Mouse (Mus musculus) liver, postnatal 0 days (tissue): Measurements from ENCODE around the gene Pitpnb. TPM values are rescaled to one million over a fixed set of nuclear protein-coding genes. Genes with fewer than 3 reads are reported as not detected.

Source experiments
- ATAC-seq: fragments of 200-750 bp; cut with Nextera tagmentation; 2 replicates; pipeline ENCODE4 v1.8.0; 2017; ENCODE audit warnings: mild to moderate bottlenecking, moderate library complexity
- DNase-seq: peaks from one replicate; pipeline ENCODE4 v3.0.0-alpha.2; 2016
- H3K27ac ChIP-seq: fragments of 300-500 bp; sonication (generic); 2 replicates; pipeline ENCODE4 v1.5.1; 2014; ENCODE audit warnings: antibody characterized with exemption, moderate library complexity, mild to moderate bottlenecking, low read depth
- H3K27me3 ChIP-seq: fragments of 300-500 bp; sonication (generic); 2 replicates; pipeline ENCODE4 v1.6.1; 2014; ENCODE audit warnings: low read length, control low read depth, mixed read lengths; ENCODE audit not compliant: insufficient read depth
- H3K36me3 ChIP-seq: fragments of 300-500 bp; sonication (generic); replicated peaks from 2 replicates; pipeline ENCODE4 v1.6.1; 2014; ENCODE audit warnings: mild to moderate bottlenecking, control low read depth, low read length, moderate library complexity, mixed read lengths; ENCODE audit not compliant: insufficient read depth
- H3K4me1 ChIP-seq: fragments of 300-500 bp; sonication (generic); 2 replicates; pipeline ENCODE4 v1.6.1; 2014; ENCODE audit warnings: antibody characterized with exemption, mild to moderate bottlenecking, control low read depth; ENCODE audit not compliant: insufficient read depth
- H3K4me2 ChIP-seq: fragments of 300-500 bp; sonication (generic); 2 replicates; pipeline ENCODE4 v1.6.1; 2014; ENCODE audit warnings: low read depth, mild to moderate bottlenecking, low read length, moderate library complexity, mixed read lengths
- H3K4me3 ChIP-seq: fragments of 300-500 bp; sonication (generic); 2 replicates; pipeline ENCODE4 v1.5.1; 2014; ENCODE audit warnings: low read depth, low read length
- H3K9ac ChIP-seq: fragments of 300-500 bp; sonication (generic); replicated peaks from 2 replicates; pipeline ENCODE4 v1.6.1; 2014; ENCODE audit warnings: mild to moderate bottlenecking, moderate library complexity
- H3K9me3 ChIP-seq: fragments of 300-500 bp; sonication (generic); 2 replicates; pipeline ENCODE4 v1.6.1; 2016; ENCODE audit warnings: mild to moderate bottlenecking, control low read depth, low read length, mixed read lengths
- CTCF ChIP-seq: sonication (generic); IDR thresholded peaks from 2 replicates; pipeline ENCODE4 v1.5.1; 2016; ENCODE audit warnings: antibody characterized with exemption, low read depth
- EP300 ChIP-seq: IDR thresholded peaks from 2 replicates; pipeline ENCODE4 v1.6.1; 2016; ENCODE audit warnings: antibody characterized with exemption, low read depth, mild to moderate bottlenecking
- WGBS: fragments of 180-500 bp; shearing (Covaris S2); extraction: QIAGEN DNeasy Blood & Tissue Kit; methylation state at CpG from one replicate; pipeline ENCODE4 v1.1.7; 2014; ENCODE audit not compliant: insufficient replicate concordance; 5-methylcytosine and 5-hydroxymethylcytosine counted together
- polyA plus RNA-seq: library from polyadenylated mRNA; unstranded; fragments of >200 nt; fragmentation: Nextera tagmentation; extraction: Ambion mirVana; gene quantifications from 2 replicates; pipeline ENCODE4 v1.2.1, GENCODE M21; 2015

The Pitpnb gene
- polyA plus RNA-seq, 1 experiment from 2014 or later: 40.2 TPM

DNA sequence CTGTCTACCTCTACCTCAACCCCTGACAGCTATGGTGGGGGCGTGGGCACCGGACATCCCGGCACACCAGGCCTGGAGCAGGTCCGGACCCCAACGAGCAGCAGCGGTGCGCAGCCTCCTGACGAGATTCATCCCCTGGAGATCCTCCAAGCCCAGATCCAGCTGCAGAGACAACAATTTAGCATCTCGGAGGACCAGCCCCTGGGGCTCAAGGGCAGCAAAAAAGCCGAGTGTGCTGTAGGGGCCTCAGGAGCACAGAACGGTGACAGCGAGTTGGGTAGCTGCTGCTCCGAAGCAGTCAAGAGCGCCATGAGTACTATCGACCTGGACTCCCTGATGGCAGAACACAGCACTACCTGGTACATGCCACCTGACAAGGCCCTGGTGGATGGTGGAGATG, 90.9 kb downstream of the Pitpnb start:
- DNase-seq: no peak
- 79% methylated on average over 15 of the region's 15 CpGs for WGBS
- Histone ChIP-seq H3K4me2 (no peak overlapping the region), H3K4me1 (peaks cover 12% of the 10 kb centered on the region), H3K9me3 (no peaks in the 10 kb centered on the region), H3K9ac (no peak overlapping the region), H3K4me3 (no peak overlapping the region), H3K27ac (no peak overlapping the region), H3K36me3 (no peaks in the 10 kb centered on the region; the same call in 1 of the 2 replicates), H3K27me3 (peaks cover 53% of the 10 kb centered on the region)
- no peak for ATAC-seq
- no peak for TF ChIP-seq EP300
- no peak for TF ChIP-seq CTCF

DNA sequence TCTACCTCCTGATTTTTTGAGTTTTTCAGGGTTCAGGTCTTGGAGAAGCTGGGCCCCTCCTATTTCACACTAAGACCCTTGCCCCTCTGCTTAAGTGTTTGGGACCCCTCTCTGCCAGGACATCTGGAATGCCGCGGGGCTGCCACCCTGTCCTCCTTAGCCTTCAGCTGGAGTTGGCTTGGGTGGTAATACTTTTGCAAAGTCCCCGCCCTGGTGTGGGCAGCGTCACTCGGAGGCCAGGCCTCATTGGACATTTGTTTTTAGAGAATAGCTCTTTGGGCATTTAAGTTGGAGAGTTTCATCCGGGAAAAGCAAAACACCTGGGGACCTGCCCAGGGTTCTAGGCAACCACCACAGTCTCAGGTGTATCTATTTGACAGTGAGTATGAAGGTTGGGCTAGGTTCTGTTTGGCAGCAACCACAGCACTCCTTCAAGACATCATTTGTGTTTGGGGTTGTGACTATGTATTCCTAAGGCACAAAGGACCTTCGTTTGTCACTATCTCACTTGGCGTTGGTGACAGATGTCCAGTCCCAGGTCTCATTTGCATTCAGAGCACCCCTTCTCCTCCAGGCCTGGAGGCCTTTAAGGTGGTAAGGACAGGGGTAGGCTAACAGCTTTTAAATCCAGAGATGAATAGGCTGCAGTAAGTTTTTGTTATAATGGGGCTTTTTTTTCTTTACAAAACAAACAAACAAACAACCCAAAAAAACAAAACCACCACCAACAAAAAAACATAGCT, 91.7 kb downstream of the Pitpnb start:
- peaks cover 9% of the 10 kb centered on the region for H3K4me1 ChIP-seq
- peaks cover 45% of the 10 kb centered on the region for H3K27me3 ChIP-seq
- H3K4me2 ChIP-seq: no peak overlapping the region
- H3K27ac ChIP-seq: no peak overlapping the region
- no peak for DNase-seq
- H3K9me3 ChIP-seq: no peaks in the 10 kb centered on the region
- TF ChIP-seq CTCF (no peak), EP300 (no peak)
- 69% methylated on average over 8 of the region's 8 CpGs for WGBS
- no peak overlapping the region for H3K4me3 ChIP-seq
- ATAC-seq: no peak
- no peak overlapping the region for H3K9ac ChIP-seq
- H3K36me3 ChIP-seq: no peaks in the 10 kb centered on the region; the same call in 1 of the 2 replicates

DNA sequence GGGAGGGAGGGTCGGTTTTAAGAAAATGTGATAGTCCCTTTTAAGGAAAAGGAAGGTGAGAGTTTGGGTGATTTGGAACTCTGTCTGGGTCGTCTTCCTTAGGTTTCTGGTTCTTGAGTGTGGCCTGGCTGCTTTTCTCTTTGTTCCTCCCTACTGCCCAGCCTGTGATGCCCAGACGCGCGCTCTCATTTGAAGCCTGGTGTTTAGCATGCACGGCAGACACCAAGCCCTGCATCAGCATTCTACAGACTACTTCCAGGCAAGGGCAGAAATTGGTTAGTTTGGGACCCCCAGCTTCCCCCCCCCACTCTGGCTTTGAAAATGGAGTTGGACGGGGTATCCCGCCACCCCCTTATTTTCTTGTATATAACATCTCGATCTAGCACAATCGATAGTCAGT, 92.4 kb downstream of the Pitpnb start:
- H3K4me1 ChIP-seq: peaks cover 9% of the 10 kb centered on the region
- H3K36me3 ChIP-seq: no peaks in the 10 kb centered on the region; the same call in 1 of the 2 replicates
- no peak overlapping the region for H3K9ac ChIP-seq
- no peak overlapping the region for H3K4me2 ChIP-seq
- DNase-seq: no peak
- 75% methylated on average over 10 of the region's 10 CpGs for WGBS
- TF ChIP-seq CTCF: no peak
- no peak for TF ChIP-seq EP300
- H3K27ac ChIP-seq: no peak overlapping the region
- ATAC-seq: no peak
- H3K27me3 ChIP-seq: peaks cover 37% of the 10 kb centered on the region
- H3K4me3 ChIP-seq: no peak overlapping the region
- no peaks in the 10 kb centered on the region for H3K9me3 ChIP-seq

- peaks cover 9% of the 10 kb centered on the region for H3K4me1 ChIP-seq
- ATAC-seq: no peak
- H3K4me2 ChIP-seq: no peak overlapping the region
- H3K36me3 ChIP-seq: no peaks in the 10 kb centered on the region; the same call in 1 of the 2 replicates
- no peak for DNase-seq
- no peak overlapping the region for H3K27ac ChIP-seq
- WGBS: 80% methylated on average over 4 of the region's 4 CpGs
- H3K9ac ChIP-seq: no peak overlapping the region
- H3K9me3 ChIP-seq: no peaks in the 10 kb centered on the region
- peaks cover 31% of the 10 kb centered on the region for H3K27me3 ChIP-seq
- H3K4me3 ChIP-seq: no peak overlapping the region
- TF ChIP-seq EP300: no peak
- TF ChIP-seq CTCF: no peak
These were observed 93.1 kb downstream of the Pitpnb start for GRCm38 (mm10) chr5:111423616-111424015.

DNA sequence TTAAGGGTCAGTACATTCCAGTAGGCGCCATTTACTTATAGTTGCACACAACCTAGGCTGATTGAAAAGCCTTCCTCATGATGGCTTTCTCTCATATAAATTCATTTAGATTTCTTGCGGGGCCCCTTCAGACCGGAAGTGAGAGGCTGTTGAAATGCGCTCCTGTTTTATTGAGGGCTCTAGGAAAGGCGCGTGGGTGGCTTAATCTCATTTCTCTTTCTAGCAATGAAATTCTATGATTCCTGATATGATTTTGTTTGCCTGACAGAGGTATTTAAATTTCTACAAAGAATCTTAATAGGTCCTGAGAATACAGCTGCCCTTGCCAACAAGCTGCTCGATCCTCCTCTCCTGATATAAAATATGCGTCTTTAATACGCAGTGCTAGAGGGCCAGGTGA, 95.2 kb downstream of the Pitpnb start:
- WGBS: 84% methylated on average over 9 of the region's 9 CpGs
- Histone ChIP-seq H3K27me3 (peaks cover 9% of the 10 kb centered on the region), H3K9ac (no peak overlapping the region), H3K4me1 (peaks cover 3% of the 10 kb centered on the region), H3K9me3 (no peaks in the 10 kb centered on the region), H3K36me3 (no peaks in the 10 kb centered on the region; the same call in 1 of the 2 replicates), H3K4me2 (no peak overlapping the region), H3K27ac (no peak overlapping the region), H3K4me3 (no peak overlapping the region)
- ATAC-seq (no peak), DNase-seq (no peak)
- TF ChIP-seq EP300 (no peak), CTCF (no peak)

- DNase-seq (no peak), ATAC-seq (no peak)
- H3K4me2 ChIP-seq: no peak overlapping the region
- no peak overlapping the region for H3K27ac ChIP-seq
- no peak overlapping the region for H3K4me3 ChIP-seq
- H3K4me1 ChIP-seq: peaks cover 3% of the 10 kb centered on the region
- H3K9me3 ChIP-seq: no peaks in the 10 kb centered on the region
- no peaks in the 10 kb centered on the region for H3K36me3 ChIP-seq
- peaks cover 5% of the 10 kb centered on the region; the same call in 1 of the 2 replicates for H3K27me3 ChIP-seq
- WGBS: 73% methylated on average over 5 of the region's 5 CpGs
- H3K9ac ChIP-seq: no peak overlapping the region
- no peak for TF ChIP-seq EP300
- TF ChIP-seq CTCF: no peak
These were observed 95.7 kb downstream of the Pitpnb start for GRCm38 (mm10) chr5:111426249-111426648.
